ENCODE assay signal across 8 mouse cellular contexts in genomic region chr4:136886101-136886500, GRCm38 (mm10). TPM values are rescaled to one million over a fixed set of nuclear protein-coding genes. Genes with fewer than 3 reads are reported as not detected.
DNase-seq lines count a peak whose midpoint lies in the region; ATAC-seq and TF ChIP-seq lines count a peak whose summit lies in the region.

Gene C1qb, minus strand, starts transcription at chr4:136886187.

- TF ChIP-seq POLR2A in brain, embryonic 14.5 days (IDR thresholded peaks at IDR 0.05; ENCODE audit: borderline replicate concordance, extremely low read depth, insufficient read depth, insufficient read length, poor library complexity, severe bottlenecking): no peak
- TF ChIP-seq POLR2A in heart, adult 2 months (IDR thresholded peaks at IDR 0.05; ENCODE audit: insufficient read depth, low read depth, low read length): peak; percentile 52

- no peak for TF ChIP-seq CTCF in brain, embryonic 14.5 days (IDR thresholded peaks at IDR 0.05; ENCODE audit: borderline replicate concordance, extremely low read depth, insufficient read depth, insufficient read length)
- TF ChIP-seq CTCF in heart, adult 2 months (IDR thresholded peaks at IDR 0.05): no peak
- TF ChIP-seq CTCF in liver, postnatal 0 days (IDR thresholded peaks at IDR 0.05; ENCODE audit: low read depth): no peak

- no peak within 1 kb of the TSS for H3K9ac ChIP-seq in heart, adult 2 months (ENCODE audit: low read depth, low read length)
- H3K9ac ChIP-seq in liver, postnatal 0 days (replicated peaks): peak within 1 kb of the TSS; percentile 34; the same call in 1 of the 2 replicates

- H3K4me2 ChIP-seq in liver, postnatal 0 days (ENCODE audit: low read depth, low read length): 0 out of 2 replicates have a peak within 1 kb of the TSS, but pooled peaks have one; percentile 13

- peak; percentile 76 for ATAC-seq in liver, postnatal 0 days
- no peak for ATAC-seq in frontal cortex, adult (ENCODE audit: low TSS enrichment)

- no peak within 1 kb of the TSS for H3K4me3 ChIP-seq in heart, adult 2 months
- H3K4me3 ChIP-seq in liver, postnatal 0 days (ENCODE audit: low read depth, low read length): no peak within 1 kb of the TSS

- no peaks in the 10 kb centered on the region for H3K36me3 ChIP-seq in heart, adult 2 months (ENCODE audit: control insufficient read depth, insufficient read depth, low read length)
- H3K36me3 ChIP-seq in liver, postnatal 0 days (replicated peaks; ENCODE audit: insufficient read depth, low read length): no peaks in the 10 kb centered on the region

- WGBS in heart, adult 2 months: 41% methylated on average over 7 of the region's 7 CpGs
- 39% methylated on average over 7 of the region's 7 CpGs for WGBS in liver, postnatal 0 days (ENCODE audit: insufficient replicate concordance)

- no peak within 1 kb of the TSS; the same call in 1 of the 2 replicates for H3K27ac ChIP-seq in heart, adult 2 months
- H3K27ac ChIP-seq in liver, postnatal 0 days (ENCODE audit: low read depth): peak within 1 kb of the TSS; percentile 39

- H3K79me2 ChIP-seq in heart, adult 2 months (replicated peaks; ENCODE audit: control insufficient read depth, insufficient read depth, low read length): no peaks in the 10 kb centered on the region

- 0 out of 2 replicates have a peak, but pooled peaks cover 1% of the 10 kb centered on the region for H3K27me3 ChIP-seq in heart, adult 2 months (ENCODE audit: control insufficient read depth, insufficient read depth, low read length)
- no peaks in the 10 kb centered on the region for H3K27me3 ChIP-seq in liver, postnatal 0 days (ENCODE audit: insufficient read depth, low read length)

- TF ChIP-seq EP300 in heart, adult 2 months (IDR thresholded peaks at IDR 0.05; ENCODE audit: insufficient read depth, low read depth, low read length): peak; percentile 80; the same call in 1 of the 2 replicates
- TF ChIP-seq EP300 in liver, postnatal 0 days (IDR thresholded peaks at IDR 0.05; ENCODE audit: low read depth): no peak

- no peaks in the 10 kb centered on the region for H3K9me3 ChIP-seq in liver, postnatal 0 days (ENCODE audit: low read length)

- H3K4me1 ChIP-seq in heart, adult 2 months (ENCODE audit: control insufficient read depth, insufficient read depth, low read length): no peaks in the 10 kb centered on the region
- no peaks in the 10 kb centered on the region for H3K4me1 ChIP-seq in liver, postnatal 0 days (ENCODE audit: insufficient read depth)

- intact Hi-C loops in heart, adult 2 months (cut with DNase I): no loop called here

- DNase-seq in kidney, adult 9 months: peak; percentile 8
- no peak for DNase-seq in kidney, postnatal 25 days
- no peak for DNase-seq in brain, embryonic 14.5 days (ENCODE audit: low read depth)
- peak; percentile 25 to 60 for DNase-seq in heart, adult 2 months
- no peak for DNase-seq in layer of hippocampus, adult 18-20 months (ENCODE audit: low spot score in 2 of 2)
- DNase-seq in liver, postnatal 0 days: no peak
- DNase-seq in cerebellum, adult 11-12 months: no peak

RNA-seq across cellular contexts. Expression of gene C1qb, which starts in this region (rescaled TPM):
- polyA plus RNA-seq in brain, embryonic 14.5 days (2012; rRNA removed): 27.5 and 30.5 TPM in 2 replicates
- total RNA-seq in heart, adult 2 months (2021): 10 to 100 TPM; 52.8 to 54.8 TPM
- polyA plus RNA-seq in heart, adult 2 months (2012; rRNA removed): 70.8 and 74.0 TPM in 2 replicates
- total RNA-seq in layer of hippocampus, adult 18-20 months (2021): 10 to 100 TPM; 56.5 to 79.9 TPM
- polyA plus RNA-seq in liver, postnatal 0 days (2015; fragmentation: Nextera tagmentation; extraction: Ambion mirVana): 196 and 200 TPM in 2 replicates

Comparison
In these comparisons a context has a peak if more than half of its experiments do, and no peak if none do; other contexts are left out.
1. DNase-seq: peak in kidney, adult 9 months (single experiment) and heart, adult 2 months (2 of 2); none in kidney, postnatal 25 days (0 of 2), brain, embryonic 14.5 days (single experiment), layer of hippocampus, adult 18-20 months (0 of 2), liver, postnatal 0 days (single experiment) and cerebellum, adult 11-12 months (single experiment).